Mouse (Mus musculus): ENCODE measurements around the gene Samm50. TPM values are rescaled to one million over a fixed set of nuclear protein-coding genes. Genes with fewer than 3 reads are reported as not detected.
A peak's percentile ranks its signal among the peaks of the same experiment; 100 is the strongest.

Samm50 gene
- polyA plus RNA-seq, 1 experiment from 2014 or later: 116 TPM

DNA sequence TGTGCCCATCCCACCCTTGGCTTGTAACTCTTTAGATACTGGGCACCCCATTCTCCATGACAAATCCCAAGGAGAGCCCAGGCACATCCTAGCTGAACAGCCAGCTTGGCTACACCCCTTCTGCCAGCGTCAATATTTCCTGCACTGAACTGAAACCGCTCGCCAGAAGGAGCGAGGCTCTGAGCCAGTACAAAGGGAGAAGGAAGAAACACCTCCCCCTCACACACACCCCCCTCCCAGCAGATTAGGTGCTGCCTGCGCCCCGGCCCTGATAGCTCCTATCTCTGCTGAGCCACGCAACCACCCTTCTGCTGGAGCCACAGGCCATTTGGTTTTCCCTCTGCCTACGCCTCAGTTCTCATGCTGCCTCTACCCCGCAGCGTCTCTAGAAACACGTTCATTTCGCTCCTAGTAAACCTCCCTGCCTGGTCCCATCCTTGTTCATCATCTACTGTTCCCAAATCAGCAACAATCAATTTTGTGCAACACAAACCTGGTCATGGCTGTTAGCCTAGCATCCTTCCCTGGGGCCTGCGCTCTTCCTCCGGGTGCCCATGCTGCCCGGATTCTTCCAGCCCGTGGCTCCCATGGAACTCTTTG, 39.2 kb downstream of the Samm50 start:
- H3K9me3 ChIP-seq (replicated peaks; ENCODE audit: control insufficient read depth, low read length): no peaks in the 10 kb centered on the region
- H3K4me2 ChIP-seq (ENCODE audit: low read depth, low read length): peak overlapping the region; percentile 88
- peaks cover 18% of the 10 kb centered on the region for H3K4me1 ChIP-seq (ENCODE audit: control insufficient read depth, insufficient read depth, low read length)
- no peaks in the 10 kb centered on the region for H3K36me3 ChIP-seq (ENCODE audit: control insufficient read depth, insufficient read depth, low read length)
- H3K4me3 ChIP-seq (replicated peaks; ENCODE audit: low read length): peak overlapping the region; percentile 55
- 7% methylated on average over 16 of the region's 16 CpGs for WGBS
- ATAC-seq (ENCODE audit: insufficient read depth, low FRiP score): no peak
- no peaks in the 10 kb centered on the region; the same call in 1 of the 2 replicates for H3K27me3 ChIP-seq (ENCODE audit: control insufficient read depth, insufficient read depth, low read length)
- H3K9ac ChIP-seq (ENCODE audit: low read length): peak overlapping the region; percentile 69
- H3K27ac ChIP-seq (ENCODE audit: low read length): peak overlapping the region; percentile 27; the same call in 1 of the 2 replicates

DNA sequence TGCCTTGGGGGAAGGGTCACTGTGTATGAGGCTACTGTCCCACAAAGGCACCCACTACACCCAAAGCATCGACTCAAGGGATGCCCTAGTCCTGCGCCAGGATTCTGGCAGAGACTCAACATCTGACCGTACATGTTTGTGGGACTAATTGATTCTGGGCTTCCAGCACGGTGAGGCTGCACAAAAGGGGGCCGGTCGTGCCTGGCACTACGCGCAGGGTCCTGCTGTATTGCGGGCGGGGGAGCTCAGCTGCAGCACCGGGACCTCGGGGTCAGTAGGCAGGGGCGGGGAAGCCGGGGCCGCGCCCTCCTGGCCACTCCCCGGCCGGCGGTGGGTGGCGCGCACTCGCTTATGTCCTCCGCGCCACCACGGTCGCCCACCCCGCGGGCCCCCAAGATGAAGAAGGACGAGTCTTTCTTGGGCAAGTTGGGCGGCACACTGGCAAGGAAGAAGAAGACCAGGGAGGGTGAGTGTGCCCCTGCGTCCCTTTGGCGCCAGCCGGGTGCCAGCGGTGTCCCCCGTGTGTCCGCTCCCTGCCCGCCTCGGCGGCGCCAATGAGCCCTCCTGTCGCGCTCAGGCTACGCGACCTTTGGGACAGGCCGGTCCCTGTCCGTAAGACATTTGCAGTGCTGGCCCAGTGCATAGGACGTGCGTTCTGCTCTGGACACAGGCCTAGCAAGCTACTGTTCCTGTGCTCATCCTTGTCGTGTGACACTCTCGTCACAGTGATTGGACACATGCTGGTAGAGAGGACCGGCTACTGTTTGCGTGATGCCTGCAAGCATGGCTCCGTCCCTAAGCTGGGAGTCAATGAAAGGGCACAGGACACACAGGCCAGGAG, 39.9 kb downstream of the Samm50 start, which contains the start of gene Parvb:
TSS of gene Parvb (plus strand) at position 323 of the 841 bp plus-strand sequence.
- Histone ChIP-seq H3K4me2 (ENCODE audit: low read depth, low read length) (peak within 1 kb of the TSS; percentile 88), H3K36me3 (ENCODE audit: control insufficient read depth, insufficient read depth, low read length) (no peaks in the 10 kb centered on the region), H3K4me3 (replicated peaks; ENCODE audit: low read length) (peak within 1 kb of the TSS; percentile 55), H3K27ac (ENCODE audit: low read length) (peak within 1 kb of the TSS; percentile 27; the same call in 1 of the 2 replicates), H3K27me3 (ENCODE audit: control insufficient read depth, insufficient read depth, low read length) (no peaks in the 10 kb centered on the region; the same call in 1 of the 2 replicates), H3K9me3 (replicated peaks; ENCODE audit: control insufficient read depth, low read length) (no peaks in the 10 kb centered on the region), H3K9ac (ENCODE audit: low read length) (peak within 1 kb of the TSS; percentile 69), H3K4me1 (ENCODE audit: control insufficient read depth, insufficient read depth, low read length) (peaks cover 18% of the 10 kb centered on the region)
- ATAC-seq (ENCODE audit: insufficient read depth, low FRiP score): peak; percentile 48
- 2% methylated on average over 46 of the region's 53 CpGs for WGBS

DNA sequence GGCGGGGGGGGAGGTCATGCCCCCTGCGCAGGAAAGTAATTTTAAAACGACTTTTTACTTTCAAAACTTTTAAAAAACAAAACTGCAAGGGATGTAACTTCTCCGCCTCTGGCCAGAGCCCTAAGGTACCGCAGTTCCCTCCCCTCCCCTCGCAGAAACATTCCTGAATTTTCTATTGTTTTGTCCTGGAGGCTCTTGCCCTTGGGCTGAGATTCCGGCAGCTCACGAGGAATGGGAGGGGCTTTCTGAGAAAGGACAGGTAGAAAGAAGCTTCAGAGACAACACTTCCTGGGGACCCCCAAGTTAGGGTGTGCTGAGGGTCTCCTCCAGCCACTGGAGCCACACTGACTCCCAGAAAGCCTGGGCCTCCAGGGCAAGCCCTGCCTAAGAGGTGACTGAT, 40.6 kb downstream of the Samm50 start:
- no peaks in the 10 kb centered on the region; the same call in 1 of the 2 replicates for H3K27me3 ChIP-seq (ENCODE audit: control insufficient read depth, insufficient read depth, low read length)
- H3K36me3 ChIP-seq (ENCODE audit: control insufficient read depth, insufficient read depth, low read length): no peaks in the 10 kb centered on the region
- no peaks in the 10 kb centered on the region for H3K9me3 ChIP-seq (replicated peaks; ENCODE audit: control insufficient read depth, low read length)
- peaks cover 18% of the 10 kb centered on the region for H3K4me1 ChIP-seq (ENCODE audit: control insufficient read depth, insufficient read depth, low read length)
- ATAC-seq (ENCODE audit: insufficient read depth, low FRiP score): no peak
- WGBS: 26% methylated on average over 8 of the region's 8 CpGs
- peak overlapping the region; percentile 88 for H3K4me2 ChIP-seq (ENCODE audit: low read depth, low read length)
- no peak overlapping the region for H3K27ac ChIP-seq (ENCODE audit: low read length)
- H3K4me3 ChIP-seq (replicated peaks; ENCODE audit: low read length): peak overlapping the region; percentile 55
- peak overlapping the region; percentile 69 for H3K9ac ChIP-seq (ENCODE audit: low read length)

DNA sequence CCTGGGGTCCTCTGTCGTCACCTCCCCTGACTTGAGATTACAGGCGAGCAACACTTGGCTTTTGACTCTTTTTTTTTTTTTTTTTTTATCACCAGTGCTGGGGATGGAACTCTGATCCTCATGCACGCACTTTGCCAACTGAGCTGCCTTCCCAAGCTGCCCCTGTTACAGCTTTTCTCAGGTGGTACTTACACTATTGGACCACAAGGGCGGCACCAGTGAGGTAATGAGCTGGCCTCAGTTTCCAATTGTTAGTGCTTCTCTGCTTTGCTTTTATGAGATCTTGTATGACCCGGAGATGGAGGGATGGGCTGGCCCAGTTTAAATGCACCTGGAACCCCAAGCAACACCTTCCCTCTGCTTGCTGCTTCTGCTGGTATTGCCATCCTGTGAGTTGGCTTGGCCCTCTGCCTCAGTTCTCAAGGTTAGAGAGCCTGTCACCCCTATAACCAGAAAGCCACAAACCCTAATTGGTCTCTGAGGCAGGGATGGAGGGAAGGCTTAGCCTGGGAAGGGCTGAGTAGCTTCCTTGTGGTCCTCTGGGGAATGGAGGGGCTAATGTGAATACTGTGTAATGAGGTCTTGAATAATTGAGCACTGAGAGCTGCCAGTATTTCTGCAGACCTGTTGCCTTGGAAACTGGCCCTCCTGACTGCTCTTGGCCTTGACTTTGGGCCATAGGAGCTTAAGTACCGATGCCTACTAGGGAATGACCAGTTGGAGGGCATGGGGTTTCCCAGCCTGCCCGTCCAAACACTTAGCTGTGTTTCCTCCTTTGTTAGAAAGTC, 42.9 kb downstream of the Samm50 start:
- no peak overlapping the region for H3K27ac ChIP-seq (ENCODE audit: low read length)
- no peak overlapping the region for H3K9ac ChIP-seq (ENCODE audit: low read length)
- WGBS: 86% methylated on average over 7 of the region's 7 CpGs
- H3K4me2 ChIP-seq (ENCODE audit: low read depth, low read length): no peak overlapping the region
- ATAC-seq (ENCODE audit: insufficient read depth, low FRiP score): no peak
- no peak overlapping the region for H3K4me3 ChIP-seq (replicated peaks; ENCODE audit: low read length)
- H3K27me3 ChIP-seq (ENCODE audit: control insufficient read depth, insufficient read depth, low read length): no peaks in the 10 kb centered on the region; the same call in 1 of the 2 replicates
- H3K36me3 ChIP-seq (ENCODE audit: control insufficient read depth, insufficient read depth, low read length): no peaks in the 10 kb centered on the region
- H3K4me1 ChIP-seq (ENCODE audit: control insufficient read depth, insufficient read depth, low read length): peaks cover 33% of the 10 kb centered on the region
- H3K9me3 ChIP-seq (replicated peaks; ENCODE audit: control insufficient read depth, low read length): no peaks in the 10 kb centered on the region

DNA sequence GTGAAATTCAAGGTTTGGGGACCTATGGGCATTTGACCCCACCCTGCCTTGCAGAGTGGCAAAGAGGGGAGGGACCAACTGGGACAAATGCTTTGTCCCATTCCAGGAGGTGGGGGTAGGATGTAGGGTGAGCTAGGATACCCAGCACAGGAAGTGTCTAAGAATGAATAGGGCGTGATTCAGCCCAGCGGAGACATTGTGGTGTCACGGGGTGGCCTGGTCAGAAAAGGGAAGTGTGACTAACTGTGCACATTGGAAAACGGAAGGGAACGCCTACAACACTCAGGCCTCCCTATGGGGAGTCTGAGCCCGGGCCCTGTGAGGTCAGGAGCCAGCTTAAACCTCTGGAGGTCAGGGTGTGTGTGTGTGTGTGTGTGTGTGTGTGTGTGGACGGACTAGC, 43.6 kb downstream of the Samm50 start:
- Histone ChIP-seq H3K4me1 (ENCODE audit: control insufficient read depth, insufficient read depth, low read length) (peaks cover 32% of the 10 kb centered on the region), H3K4me2 (ENCODE audit: low read depth, low read length) (no peak overlapping the region), H3K27me3 (ENCODE audit: control insufficient read depth, insufficient read depth, low read length) (no peaks in the 10 kb centered on the region; the same call in 1 of the 2 replicates), H3K9me3 (replicated peaks; ENCODE audit: control insufficient read depth, low read length) (no peaks in the 10 kb centered on the region), H3K9ac (ENCODE audit: low read length) (no peak overlapping the region), H3K36me3 (ENCODE audit: control insufficient read depth, insufficient read depth, low read length) (no peaks in the 10 kb centered on the region), H3K27ac (ENCODE audit: low read length) (no peak overlapping the region), H3K4me3 (replicated peaks; ENCODE audit: low read length) (no peak overlapping the region)
- WGBS: 76% methylated on average over 7 of the region's 7 CpGs
- ATAC-seq (ENCODE audit: insufficient read depth, low FRiP score): peak; percentile 49; the same call in 1 of the 2 replicates

DNA sequence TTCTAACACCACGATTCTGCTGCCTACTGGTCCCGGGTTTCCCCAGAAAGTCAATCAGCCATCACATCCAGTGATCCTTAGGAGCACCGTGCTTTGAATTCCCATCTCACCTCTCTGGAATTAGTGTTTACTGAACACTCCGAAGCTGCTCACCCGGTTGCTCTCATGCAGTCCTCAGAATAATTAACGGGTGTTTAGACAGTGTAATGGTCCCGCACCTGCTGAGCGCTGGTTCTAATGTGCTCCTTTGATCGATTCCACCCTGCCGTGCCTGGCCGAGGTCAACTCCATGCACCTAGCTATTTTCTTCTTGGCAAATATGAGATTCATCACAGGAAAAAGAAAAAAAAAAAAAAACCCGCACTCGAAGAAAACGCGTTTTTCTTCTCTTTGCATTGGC, 46.5 kb downstream of the Samm50 start:
- H3K4me3 ChIP-seq (replicated peaks; ENCODE audit: low read length): no peak overlapping the region
- H3K27me3 ChIP-seq (ENCODE audit: control insufficient read depth, insufficient read depth, low read length): no peaks in the 10 kb centered on the region; the same call in 1 of the 2 replicates
- no peak overlapping the region for H3K9ac ChIP-seq (ENCODE audit: low read length)
- peak overlapping the region; percentile 20; the same call in 1 of the 2 replicates for H3K4me2 ChIP-seq (ENCODE audit: low read depth, low read length)
- ATAC-seq (ENCODE audit: insufficient read depth, low FRiP score): no peak
- H3K36me3 ChIP-seq (ENCODE audit: control insufficient read depth, insufficient read depth, low read length): no peaks in the 10 kb centered on the region
- H3K27ac ChIP-seq (ENCODE audit: low read length): no peak overlapping the region
- WGBS: 16% methylated on average over 15 of the region's 15 CpGs
- H3K4me1 ChIP-seq (ENCODE audit: control insufficient read depth, insufficient read depth, low read length): peaks cover 14% of the 10 kb centered on the region
- H3K9me3 ChIP-seq (replicated peaks; ENCODE audit: control insufficient read depth, low read length): no peaks in the 10 kb centered on the region

DNA sequence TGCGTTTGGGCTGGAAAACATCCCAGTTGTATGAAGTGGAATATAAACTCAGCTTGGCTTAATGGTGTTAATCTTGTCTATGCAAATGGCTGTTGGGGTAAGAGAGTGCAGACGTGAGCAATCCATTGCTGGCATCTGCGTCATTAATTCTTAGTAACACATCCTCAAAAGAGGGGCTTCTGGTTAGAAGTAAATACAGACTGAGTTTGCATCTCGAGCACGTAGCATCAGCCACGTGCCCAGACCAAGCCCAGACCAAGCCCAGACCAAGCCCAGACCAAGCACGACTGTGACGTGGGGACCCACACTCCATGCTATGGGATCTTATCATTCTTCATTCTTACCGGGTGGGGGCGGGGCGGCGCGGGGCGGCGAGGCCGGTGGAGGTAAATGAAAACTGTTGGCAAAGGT, 47.0 kb downstream of the Samm50 start:
- Histone ChIP-seq H3K4me1 (ENCODE audit: control insufficient read depth, insufficient read depth, low read length) (peaks cover 14% of the 10 kb centered on the region), H3K4me3 (replicated peaks; ENCODE audit: low read length) (no peak overlapping the region), H3K27ac (ENCODE audit: low read length) (no peak overlapping the region), H3K27me3 (ENCODE audit: control insufficient read depth, insufficient read depth, low read length) (no peaks in the 10 kb centered on the region; the same call in 1 of the 2 replicates), H3K4me2 (ENCODE audit: low read depth, low read length) (peak overlapping the region; percentile 20), H3K9ac (ENCODE audit: low read length) (no peak overlapping the region), H3K9me3 (replicated peaks; ENCODE audit: control insufficient read depth, low read length) (no peaks in the 10 kb centered on the region), H3K36me3 (ENCODE audit: control insufficient read depth, insufficient read depth, low read length) (no peaks in the 10 kb centered on the region)
- ATAC-seq (ENCODE audit: insufficient read depth, low FRiP score): 0 out of 2 replicates have a peak, but pooled peaks have one; percentile 16
- 11% methylated on average over 16 of the region's 16 CpGs for WGBS

DNA sequence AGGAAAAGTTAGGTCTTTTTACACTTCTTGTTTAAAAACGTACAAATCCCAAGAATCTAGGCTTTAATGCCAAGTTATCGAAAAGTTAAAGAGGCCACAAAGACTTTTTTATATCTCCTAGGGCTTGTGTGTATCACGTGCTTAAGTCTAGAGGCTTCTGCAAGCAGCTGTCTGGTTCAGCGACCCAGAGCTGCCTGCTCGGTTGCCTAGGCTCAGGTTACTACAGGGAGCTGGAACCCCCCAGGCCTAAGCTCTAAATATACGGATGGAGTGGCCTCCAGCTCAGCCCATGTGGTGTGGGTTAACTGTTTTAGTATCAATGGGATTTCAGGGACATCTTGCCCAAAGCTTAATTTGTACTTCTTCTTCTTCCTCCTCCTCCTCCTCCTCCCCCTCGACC, 49.5 kb downstream of the Samm50 start:
- no peak overlapping the region for H3K9ac ChIP-seq (ENCODE audit: low read length)
- WGBS: 41% methylated on average over 7 of the region's 7 CpGs
- H3K27ac ChIP-seq (ENCODE audit: low read length): no peak overlapping the region
- H3K9me3 ChIP-seq (replicated peaks; ENCODE audit: control insufficient read depth, low read length): no peaks in the 10 kb centered on the region
- H3K4me3 ChIP-seq (replicated peaks; ENCODE audit: low read length): no peak overlapping the region
- no peaks in the 10 kb centered on the region; the same call in 1 of the 2 replicates for H3K27me3 ChIP-seq (ENCODE audit: control insufficient read depth, insufficient read depth, low read length)
- H3K4me2 ChIP-seq (ENCODE audit: low read depth, low read length): no peak overlapping the region
- H3K36me3 ChIP-seq (ENCODE audit: control insufficient read depth, insufficient read depth, low read length): no peaks in the 10 kb centered on the region
- H3K4me1 ChIP-seq (ENCODE audit: control insufficient read depth, insufficient read depth, low read length): peaks cover 14% of the 10 kb centered on the region
- ATAC-seq (ENCODE audit: insufficient read depth, low FRiP score): no peak

All from stomach, embryonic 16.5 days (tissue).